Comparison of ENCODE assay signal across 18 mouse cellular contexts in the genomic region with DNA sequence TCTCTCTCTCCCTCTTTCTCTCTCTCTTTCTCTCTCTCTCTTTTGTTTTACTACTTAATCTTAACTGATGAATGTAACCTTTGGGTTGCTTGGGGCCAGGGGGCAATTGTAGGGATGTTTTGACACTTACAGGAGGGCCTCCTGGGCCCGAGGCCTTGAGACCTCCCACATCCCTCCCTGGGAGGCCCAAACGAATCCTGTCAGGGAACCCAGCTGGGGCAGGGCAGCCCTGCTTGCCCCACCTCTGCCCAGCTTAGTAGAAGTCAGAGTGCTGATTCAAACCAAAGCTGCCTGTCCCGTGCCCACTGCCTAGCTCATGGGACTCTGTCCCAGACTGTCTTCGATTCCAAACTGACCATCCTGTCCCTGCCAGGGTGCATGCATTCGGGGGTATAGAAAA. TPM values are rescaled to one million over a fixed set of nuclear protein-coding genes. Genes with fewer than 3 reads are reported as not detected.
DNase-seq lines count a peak whose midpoint lies in the region; ATAC-seq and TF ChIP-seq lines count a peak whose summit lies in the region.
"Had no signal": no experiment of that assay in that cellular context is flagged by ENCODE, and none has a peak within 500 bp of the region (broad histone marks: within the 10 kb centered on the region; RNA-seq: fewer than 3 reads in every experiment).

No protein-coding gene starts in this region.

- H3K9me3 ChIP-seq in heart, embryonic 13.5 days, result no peaks in the 10 kb centered on the region
- no peaks in the 10 kb centered on the region for H3K9me3 ChIP-seq in limb, embryonic 13.5 days

- H3K27me3 ChIP-seq in heart, embryonic 13.5 days (replicated peaks), result peaks cover 5% of the 10 kb centered on the region; the same call in 1 of the 2 replicates
- H3K27me3 ChIP-seq in limb, embryonic 13.5 days, result no peaks in the 10 kb centered on the region
- H3K27me3 ChIP-seq: Patski had no signal

- peaks cover 71% of the 10 kb centered on the region for H3K4me1 ChIP-seq in heart, embryonic 13.5 days
- H3K4me1 ChIP-seq in limb, embryonic 13.5 days, result peaks cover 40% of the 10 kb centered on the region

- peaks cover 16% of the 10 kb centered on the region for H3K36me3 ChIP-seq in heart, embryonic 13.5 days
- H3K36me3 ChIP-seq in limb, embryonic 13.5 days, result peaks cover 16% of the 10 kb centered on the region

- H3K4me2 ChIP-seq in heart, embryonic 13.5 days, result no peak overlapping the region
- H3K4me2 ChIP-seq in limb, embryonic 13.5 days (replicated peaks), result no peak overlapping the region; the same call in 1 of the 2 replicates

- DNase-seq in cerebellum, postnatal 10 days, result peak; percentile 26 to 31
- no peak for DNase-seq in cerebellum, postnatal 14 days
- no peak for DNase-seq in heart, postnatal 4 days
- no peak for DNase-seq in layer of hippocampus, adult 2 months (ENCODE audit: low spot score in 2 of 2)
- no peak for DNase-seq in layer of hippocampus, adult 8-10 months (ENCODE audit: low spot score in 2 of 2)
- no peak for DNase-seq in thymus, postnatal 25 days
- DNase-seq: gastrocnemius, postnatal 25 days; kidney, adult 8-10 months; liver; lung, adult 2 months; thymus, postnatal 14 days had no signal

- peak overlapping the region; percentile 81; the same call in 1 of the 2 replicates for H3K9ac ChIP-seq in heart, embryonic 13.5 days
- peak overlapping the region; percentile 48; the same call in 1 of the 2 replicates for H3K9ac ChIP-seq in limb, embryonic 13.5 days

- WGBS in heart, embryonic 13.5 days, result 47% methylated on average over 5 of the region's 5 CpGs
- WGBS in limb, embryonic 13.5 days, result 43% methylated on average over 5 of the region's 5 CpGs

- ATAC-seq in heart, embryonic 13.5 days (ENCODE audit: extremely low read depth, insufficient number of reproducible peaks, low FRiP score, low TSS enrichment), result no peak
- no peak for ATAC-seq in limb, embryonic 13.5 days (ENCODE audit: low FRiP score, low read depth)
- ATAC-seq: hindbrain, embryonic 16.5 days; Patski had no signal

- TF ChIP-seq CTCF in layer of hippocampus, adult 2 months (conservative IDR thresholded peaks at IDR 0.05), result no peak

- no peak overlapping the region; the same call in 1 of the 2 replicates for H3K27ac ChIP-seq in heart, embryonic 13.5 days (replicated peaks)
- peak overlapping the region; percentile 46; the same call in 1 of the 2 replicates for H3K27ac ChIP-seq in layer of hippocampus, adult 2 months
- peak overlapping the region; percentile 39; the same call in 1 of the 2 replicates for H3K27ac ChIP-seq in limb, embryonic 13.5 days

- no peak overlapping the region for H3K4me3 ChIP-seq in heart, embryonic 13.5 days
- H3K4me3 ChIP-seq in layer of hippocampus, adult 2 months, result no peak overlapping the region
- no peak overlapping the region for H3K4me3 ChIP-seq in limb, embryonic 13.5 days

RNA-seq across cellular contexts. Expression of gene Adam11, which starts 17.4 kb away (rescaled TPM):
- polyA plus RNA-seq in heart, embryonic 13.5 days (2015; fragmentation: Nextera tagmentation; extraction: Ambion mirVana), result 6.7 and 7.3 TPM in 2 replicates
- total RNA-seq in heart, postnatal 4 days (2021), result 1 to 10 TPM; 6.9 TPM
- total RNA-seq in layer of hippocampus, adult 2 months (2021), result 100 to 1,000 TPM; 192 to 212 TPM
- 100 to 1,000 TPM; 168 to 220 (median 192) TPM for total RNA-seq in layer of hippocampus, adult 8-10 months (2022)
- 14.7 and 15.8 TPM in 2 replicates for polyA plus RNA-seq in limb, embryonic 13.5 days (2015; fragmentation: Nextera tagmentation; extraction: Ambion mirVana)
- total RNA-seq: neutrophil, adult 5-6 weeks had no signal

RNA-seq across cellular contexts. Expression of gene Gjc1, which starts 40.9 kb away (rescaled TPM):
- polyA plus RNA-seq in heart, embryonic 13.5 days (2015; fragmentation: Nextera tagmentation; extraction: Ambion mirVana), result 46.5 and 50.3 TPM in 2 replicates
- 10 to 100 TPM; 78.3 to 83.0 TPM for total RNA-seq in heart, postnatal 4 days (2021)
- total RNA-seq in layer of hippocampus, adult 2 months (2021), result 1 to 10 TPM; 4.7 TPM
- 1 to 10 TPM; 4.0 to 4.7 (median 4.1) TPM for total RNA-seq in layer of hippocampus, adult 8-10 months (2022)
- polyA plus RNA-seq in limb, embryonic 13.5 days (2015; fragmentation: Nextera tagmentation; extraction: Ambion mirVana), result 75.6 and 78.1 TPM in 2 replicates
- total RNA-seq: megakaryocyte-erythroid progenitor cell, adult 5-6 weeks; monocyte, adult 5-6 weeks; neutrophil, adult 5-6 weeks had no signal

RNA-seq across cellular contexts. Expression of gene Higd1b, which starts 57.1 kb away (rescaled TPM):
- polyA plus RNA-seq in heart, embryonic 13.5 days (2015; fragmentation: Nextera tagmentation; extraction: Ambion mirVana), result not detected in 2 replicates
- total RNA-seq in heart, postnatal 4 days (2021), result 1 to 10 TPM; 9.3 to 9.8 TPM
- 1 to 10 TPM; 3.5 to 4.5 TPM for total RNA-seq in layer of hippocampus, adult 2 months (2021)
- 1 to 10 TPM; 5.1 to 7.3 (median 6.2) TPM for total RNA-seq in layer of hippocampus, adult 8-10 months (2022)
- polyA plus RNA-seq in limb, embryonic 13.5 days (2015; fragmentation: Nextera tagmentation; extraction: Ambion mirVana), result not detected in 2 replicates
- total RNA-seq: megakaryocyte-erythroid progenitor cell, adult 5-6 weeks; monocyte, adult 5-6 weeks; neutrophil, adult 5-6 weeks had no signal
- polyA plus RNA-seq: Patski had no signal

Comparison
In these comparisons a context has a peak if more than half of its experiments do, and no peak if none do; other contexts are left out.
1. DNase-seq: peak in cerebellum, postnatal 10 days (2 of 2); none in cerebellum, postnatal 14 days (0 of 2), heart, postnatal 4 days (single experiment), layer of hippocampus, adult 2 months (0 of 2), layer of hippocampus, adult 8-10 months (0 of 2) and thymus, postnatal 25 days (single experiment).
2. RNA of gene Adam11, which starts 17.4 kb away (total RNA-seq): 192 to 212 TPM in layer of hippocampus, adult 2 months and 168 to 220 TPM in layer of hippocampus, adult 8-10 months; 6.9 TPM in heart, postnatal 4 days; every median in the first group is over 10 times any median in the second.
3. RNA of gene Gjc1, which starts 40.9 kb away (total RNA-seq): 78.3 to 83.0 TPM in heart, postnatal 4 days; 4.7 TPM in layer of hippocampus, adult 2 months and 4.0 to 4.7 TPM in layer of hippocampus, adult 8-10 months; every median in the first group is over 10 times any median in the second.